Mouse (Mus musculus) kidney, adult 2 months (tissue): Measurements from ENCODE around the gene Aamp.

Source experiments
- CTCF ChIP-seq: fragments of 200-500 bp; conservative IDR thresholded peaks from 2 replicates; pipeline ENCODE4 v1.5.1; 2011; ENCODE audit warnings: low read depth, mild to moderate bottlenecking, control low read depth, low read length, moderate library complexity, mixed read lengths; ENCODE audit not compliant: insufficient read depth, insufficient read length
- POLR2A ChIP-seq: fragments of 200-500 bp; IDR thresholded peaks from one replicate; pipeline ENCODE4 v1.6.1; 2011; ENCODE audit warnings: low read depth, low read length, control low read depth

GRCm38 (mm10) chr1:74240311-74240710 is 44.2 kb downstream of the Aamp start:
- TF ChIP-seq CTCF (no peak), POLR2A (no peak)
